Mouse (Mus musculus): Measurements from ENCODE around the gene Nub1.

Gene Nub1

DNA sequence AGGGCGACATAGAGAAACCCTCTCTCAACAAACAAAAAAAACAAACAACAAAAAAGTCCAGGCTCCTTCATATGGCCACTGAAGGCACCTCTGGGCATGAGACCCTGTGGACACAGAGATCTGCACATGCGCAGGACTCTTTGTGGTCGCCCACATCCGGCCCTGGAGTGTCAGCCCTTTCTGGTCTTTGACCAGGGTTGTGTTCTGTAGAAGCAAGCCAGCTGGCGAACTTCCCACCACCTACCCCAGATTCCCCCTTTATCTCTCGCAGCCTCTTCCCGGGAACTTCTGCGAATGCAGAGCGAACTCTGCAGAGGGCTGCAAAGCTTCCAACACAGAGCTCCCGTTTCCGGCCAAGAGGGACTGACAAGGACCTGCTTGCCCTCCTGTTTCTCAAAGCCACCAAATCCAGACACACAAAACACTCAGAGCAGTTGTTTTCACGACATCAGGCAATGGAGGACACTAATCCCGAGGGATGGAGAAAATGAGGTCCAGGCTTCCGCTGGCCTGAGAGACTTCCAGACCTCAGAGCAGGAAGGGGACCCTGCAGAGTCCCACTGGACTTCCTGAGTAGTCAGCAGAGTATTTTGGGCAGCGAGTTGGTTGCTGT, 53.9 kb downstream of the Nub1 start:
- DNase-seq (ENCODE audit: extremely low read depth, low read depth), result no peak

DNA sequence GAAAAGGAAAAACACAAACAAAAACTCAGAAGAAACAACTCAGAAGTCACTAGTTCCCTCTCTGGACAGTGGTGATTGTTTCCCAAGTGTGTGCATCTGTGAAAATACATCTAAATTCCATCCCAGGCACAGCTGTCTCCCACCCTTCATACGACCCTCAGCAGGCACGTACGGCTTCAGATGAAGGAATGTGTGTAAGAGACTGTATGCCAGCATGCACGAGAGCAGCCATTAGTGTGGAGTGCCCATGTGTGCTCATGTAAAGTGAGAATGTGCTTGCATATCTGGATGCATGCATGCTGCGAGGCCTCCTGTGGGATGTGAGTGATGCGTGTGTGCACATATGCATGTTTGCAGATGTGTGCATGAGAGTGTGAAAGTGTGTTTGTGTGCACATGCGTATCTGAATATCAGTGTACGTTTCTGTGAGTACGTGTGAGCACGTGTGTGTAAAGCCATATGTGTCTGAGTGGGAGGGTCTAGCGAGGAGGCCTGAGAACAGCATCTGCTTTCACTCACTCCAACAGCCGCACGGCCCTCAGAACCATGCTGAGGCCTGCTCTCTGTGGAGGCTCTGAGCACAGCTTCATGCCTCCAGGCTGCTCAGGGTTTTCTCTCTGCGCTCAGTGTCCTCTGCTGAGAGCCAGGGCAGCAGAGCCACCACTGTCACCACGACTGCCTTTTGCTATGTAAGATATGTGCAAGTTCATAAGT, 56.0 kb downstream of the Nub1 start:
- DNase-seq (ENCODE audit: extremely low read depth, low read depth), result no peak

DNA sequence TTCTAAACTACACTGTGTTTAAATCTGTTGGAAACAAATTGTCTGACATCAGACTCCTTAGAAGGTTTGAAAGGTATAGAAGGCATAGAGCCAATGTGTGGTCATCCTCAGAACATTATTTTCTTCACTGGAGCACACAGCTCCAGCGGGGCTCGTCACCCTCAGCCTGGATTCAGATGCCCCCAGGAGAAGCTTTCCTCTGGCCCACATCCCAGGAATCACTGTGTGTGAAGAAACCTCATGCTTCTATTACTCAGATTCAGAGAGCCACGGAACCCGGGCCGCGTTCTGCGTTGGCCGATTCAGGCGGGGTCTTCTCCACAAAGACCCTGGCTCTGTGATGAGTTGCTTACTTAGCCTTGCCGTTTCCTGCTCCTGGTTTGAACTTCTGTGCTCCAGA, 58.6 kb downstream of the Nub1 start:
- no peak for DNase-seq (ENCODE audit: extremely low read depth, low read depth)

DNA sequence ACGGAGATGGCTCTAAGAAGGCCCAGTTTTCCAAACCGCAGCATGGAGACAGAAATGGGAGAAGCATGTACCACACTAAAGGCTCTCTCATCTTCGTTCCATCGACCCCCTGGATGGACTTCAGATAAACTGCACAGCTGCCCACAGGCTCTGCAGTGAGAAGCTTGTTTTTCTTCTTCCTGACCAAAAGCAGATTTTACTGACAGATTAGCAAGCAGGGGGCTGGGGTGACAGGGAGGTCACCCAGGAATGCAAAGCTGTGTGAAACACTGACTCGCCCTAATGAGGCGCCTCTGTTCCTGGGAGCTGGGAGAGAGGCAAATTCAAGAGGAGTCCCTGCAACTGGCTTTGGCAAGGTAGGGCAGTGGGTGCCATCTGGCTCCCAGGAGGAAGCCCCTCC, 62.2 kb downstream of the Nub1 start:
- DNase-seq (ENCODE audit: extremely low read depth, low read depth), result no peak

DNA sequence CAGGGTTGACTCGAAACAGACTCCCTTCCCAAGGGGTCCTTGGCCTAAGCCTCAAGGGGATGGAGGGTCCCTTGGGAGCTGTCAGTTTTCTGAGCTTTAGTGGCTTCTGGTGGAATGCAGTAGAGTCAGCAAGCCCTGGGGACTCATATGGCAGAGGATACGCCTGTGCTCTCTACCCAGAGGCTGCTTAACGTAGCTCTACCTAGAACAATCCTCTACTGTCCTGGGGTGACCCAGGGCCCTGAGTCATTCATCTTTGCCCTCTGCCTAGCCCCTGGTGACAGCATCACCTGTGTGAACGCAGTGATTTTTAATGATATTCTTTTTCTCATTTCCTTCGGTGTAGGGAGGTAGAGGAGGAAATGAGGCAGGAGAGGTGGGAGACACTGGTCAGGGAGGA, 64.4 kb downstream of the Nub1 start:
- no peak for DNase-seq (ENCODE audit: extremely low read depth, low read depth)

DNA sequence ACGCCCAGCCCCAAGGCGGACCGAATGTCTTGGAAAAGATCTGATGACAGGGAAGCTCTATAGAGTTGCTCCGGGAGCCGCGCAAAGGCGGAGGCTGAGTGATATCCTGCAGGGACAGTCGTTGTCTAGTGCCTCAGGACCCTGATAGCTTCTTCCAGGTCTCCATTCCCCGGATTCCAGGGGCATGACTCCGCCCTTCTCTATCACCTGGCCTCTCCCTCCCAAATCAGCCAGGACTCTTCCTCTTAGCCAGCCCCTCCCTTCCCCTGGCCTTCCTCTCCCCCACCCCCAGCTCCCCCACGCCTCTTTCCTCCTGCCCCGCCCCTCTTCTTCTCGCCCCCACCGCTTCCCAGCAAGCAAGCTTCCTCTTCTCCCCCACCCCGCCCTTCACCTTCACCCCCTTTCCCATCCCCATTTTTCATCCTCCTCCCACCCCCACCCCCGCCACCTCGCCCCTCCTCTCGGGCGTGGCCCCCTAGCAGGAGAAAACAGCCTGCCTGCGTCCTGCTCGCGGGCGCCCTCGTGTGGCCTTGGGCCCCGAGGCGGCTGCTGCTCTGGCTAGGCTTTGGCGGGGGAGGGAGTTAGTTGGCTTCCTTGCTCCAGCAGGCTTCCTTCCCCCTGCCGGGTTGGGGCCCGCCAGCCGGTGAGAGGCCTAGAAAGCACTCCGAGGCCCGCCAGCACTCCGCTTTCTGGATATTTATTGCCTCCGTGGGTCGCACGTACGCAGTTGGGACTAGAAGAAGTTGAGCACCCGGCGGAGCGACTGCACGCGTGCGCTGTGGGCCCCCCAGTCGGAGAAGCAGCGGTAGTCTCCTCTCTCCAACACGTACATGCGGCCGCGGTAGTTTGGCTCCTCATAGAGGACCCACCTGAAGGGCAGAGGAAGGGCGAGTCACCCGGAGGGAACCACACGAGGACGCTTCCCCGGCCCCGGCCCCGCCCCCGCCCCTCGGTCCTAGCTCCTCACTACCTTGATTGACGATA, 65.3 kb downstream of the Nub1 start:
- peak; percentile 67 for DNase-seq (ENCODE audit: extremely low read depth, low read depth)

DNA sequence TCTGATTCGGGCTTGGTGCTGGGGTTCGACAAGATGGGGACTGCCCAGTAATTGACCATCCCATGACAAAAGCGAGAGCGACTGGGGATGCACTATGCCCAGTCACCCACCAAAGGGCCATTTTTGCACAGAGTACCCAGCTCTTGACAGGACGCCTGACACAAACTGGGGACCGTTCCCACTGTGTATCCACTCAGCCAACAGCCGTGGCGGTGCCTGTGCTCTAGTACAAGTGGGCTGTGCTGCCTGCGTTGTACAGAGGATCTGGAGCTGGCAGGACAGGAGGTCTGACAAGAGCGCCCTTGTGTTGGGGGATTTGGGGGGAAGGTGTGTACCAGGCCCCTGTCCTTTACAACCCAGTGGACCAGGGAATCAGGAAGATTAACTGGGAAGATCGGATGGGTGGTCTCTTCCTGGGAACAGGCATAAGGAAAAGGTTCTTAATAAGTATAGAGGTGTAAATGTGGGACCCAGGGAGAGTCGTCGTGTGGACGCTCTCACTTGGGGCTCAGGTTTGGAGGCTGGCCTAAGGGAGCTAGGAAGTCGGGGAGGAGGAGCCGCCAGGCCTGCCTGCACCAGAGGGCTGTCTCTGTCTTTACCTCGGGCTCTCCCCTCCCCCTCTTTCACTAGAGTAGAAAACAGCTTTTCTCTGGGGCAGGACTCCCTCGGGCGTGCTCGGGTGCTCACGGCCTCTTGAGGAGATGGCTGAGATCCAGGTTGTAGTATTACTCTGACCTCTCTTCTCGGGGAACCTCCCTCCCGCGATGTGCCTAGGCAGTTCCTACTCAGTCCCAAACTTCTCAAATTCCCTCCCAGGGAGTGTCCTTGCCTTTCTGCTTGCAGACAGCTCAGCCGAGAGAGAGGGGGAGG, 66.2 kb downstream of the Nub1 start:
- peak; percentile 57 for DNase-seq (ENCODE audit: extremely low read depth, low read depth)

DNA sequence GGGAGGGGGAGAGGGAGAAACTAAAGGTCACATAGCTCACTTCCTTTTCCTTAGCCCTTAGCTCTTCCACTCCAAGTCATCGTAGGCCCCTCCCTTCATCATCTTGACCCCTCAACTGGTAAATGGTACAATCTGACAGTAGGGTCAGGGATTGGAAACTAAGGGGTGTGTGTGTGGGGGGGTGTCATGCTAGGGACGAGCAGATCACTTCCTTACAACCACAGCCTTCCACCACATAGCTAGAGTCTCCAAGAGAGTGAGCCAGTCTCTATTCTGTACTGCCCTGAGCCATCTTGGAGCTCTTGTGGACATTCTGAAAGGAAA, 66.8 kb downstream of the Nub1 start:
- DNase-seq (ENCODE audit: extremely low read depth, low read depth), result peak; percentile 17

DNA sequence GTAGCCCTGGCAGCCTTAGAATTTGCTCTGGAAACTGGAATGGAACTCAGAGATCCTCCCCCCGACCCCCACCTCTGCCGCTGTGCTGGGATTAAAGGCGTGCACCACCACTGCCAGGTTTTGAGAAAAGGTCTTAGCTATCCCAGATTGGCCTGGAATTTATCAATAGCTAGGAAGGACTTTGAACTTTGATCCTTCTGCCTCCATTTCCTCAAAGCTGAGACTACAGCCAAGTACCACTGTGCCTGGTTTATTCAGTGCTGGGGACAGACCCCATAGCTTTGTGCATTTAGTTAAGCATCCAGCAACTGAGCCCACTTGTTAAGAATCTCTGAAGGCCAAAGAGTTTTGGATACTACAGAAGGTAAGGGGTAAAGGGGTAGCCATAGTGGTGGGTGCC, 71.6 kb downstream of the Nub1 start:
- DNase-seq (ENCODE audit: extremely low read depth, low read depth), result no peak

DNA sequence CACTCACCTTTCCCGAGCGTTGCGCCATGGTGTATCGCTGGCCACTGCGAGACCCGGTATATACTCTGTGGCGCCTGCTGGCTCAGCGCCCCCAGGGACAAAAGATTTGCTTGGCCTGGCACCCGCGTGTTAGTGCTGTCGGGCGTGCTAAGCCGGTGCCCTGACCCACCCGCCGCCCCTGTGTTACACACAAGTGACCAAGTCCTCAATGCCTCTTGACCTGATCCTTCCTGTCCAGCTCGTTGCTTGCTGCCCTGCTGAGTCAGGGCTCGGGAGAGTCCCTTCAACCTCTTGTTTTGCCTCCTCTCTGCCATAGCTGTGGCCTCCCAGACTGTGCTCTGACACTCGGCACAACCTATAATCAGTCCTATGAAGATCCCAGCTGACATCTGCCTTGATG, 72.5 kb downstream of the Nub1 start, which contains the start of gene Crygn:
TSS of gene Crygn (minus strand) at position 193 of the 400 bp plus-strand sequence.
- no peak for DNase-seq (ENCODE audit: extremely low read depth, low read depth)
